Mouse (Mus musculus): ENCODE measurements around the gene Lamc2.
"Not testable (repeated sequence)": the region's sequence is repeated elsewhere in the genome, so short reads cannot be mapped to it uniquely, and the experiment has no call there.

Gene Lamc2

GRCm38 (mm10) chr1:153095328-153095727, 90.9 kb downstream of the Lamc2 start:
- no peak for DNase-seq (ENCODE audit: low spot score)

DNA sequence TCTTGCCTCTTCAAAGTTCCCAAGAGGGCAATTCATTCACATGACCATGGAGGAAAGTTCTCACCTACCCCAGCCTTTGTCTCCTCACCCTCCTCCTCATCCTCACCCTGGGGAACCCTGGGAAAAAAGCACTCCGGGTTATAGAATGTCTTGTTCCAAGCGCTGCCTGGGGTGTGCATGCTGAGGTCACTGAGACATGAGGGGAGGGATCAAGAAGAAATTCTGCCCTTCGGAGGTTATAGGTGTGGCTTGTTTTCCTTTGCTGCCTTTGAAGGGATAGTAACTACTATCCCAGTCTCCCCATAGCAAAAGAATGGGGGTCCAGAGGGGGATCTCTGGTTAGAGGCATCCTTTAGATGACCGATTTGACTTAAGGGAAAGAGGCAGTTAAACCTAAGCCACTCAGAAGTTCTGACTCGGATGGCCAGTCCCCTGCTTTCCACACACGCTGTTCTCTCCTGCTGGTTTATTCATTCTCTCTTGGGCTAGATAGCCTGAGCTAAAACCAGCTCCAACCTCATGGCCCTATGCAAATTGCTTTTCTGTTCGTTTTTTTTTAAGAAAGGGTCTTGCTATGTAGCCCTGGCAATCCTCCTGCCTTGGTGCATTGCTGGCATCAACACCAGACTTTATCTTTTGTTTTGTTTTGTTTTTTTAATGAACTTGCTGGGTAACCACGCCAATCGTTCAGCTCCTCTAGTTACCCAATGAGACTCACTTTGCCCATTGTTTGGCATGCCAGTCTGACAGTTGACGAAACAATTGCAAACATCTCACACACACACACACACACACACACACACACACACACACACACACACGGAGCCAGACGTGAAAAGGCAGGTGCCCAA, 91.8 kb downstream of the Lamc2 start:
- DNase-seq (ENCODE audit: low spot score) = no peak

DNA sequence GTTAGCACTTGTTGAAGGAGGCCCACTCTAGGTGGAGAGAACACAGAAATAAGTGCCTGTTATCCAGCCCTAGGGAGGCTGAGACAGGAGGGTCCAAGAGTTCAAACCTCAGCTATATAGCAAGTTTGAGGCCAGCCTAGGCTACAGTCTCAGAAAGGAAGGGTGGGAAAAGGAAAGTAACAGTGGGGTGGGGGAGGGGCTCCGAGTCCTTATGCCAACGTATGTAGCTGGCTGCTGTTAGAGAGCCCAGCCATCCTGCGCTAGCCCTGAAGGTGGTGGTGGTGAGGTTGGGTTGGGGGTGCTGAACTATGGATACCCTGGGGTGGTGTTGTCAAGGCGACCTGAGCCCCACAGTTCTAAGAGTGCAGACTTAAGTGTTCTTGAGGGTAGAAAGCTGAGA, 92.7 kb downstream of the Lamc2 start:
- DNase-seq (ENCODE audit: low spot score) = no peak

DNA sequence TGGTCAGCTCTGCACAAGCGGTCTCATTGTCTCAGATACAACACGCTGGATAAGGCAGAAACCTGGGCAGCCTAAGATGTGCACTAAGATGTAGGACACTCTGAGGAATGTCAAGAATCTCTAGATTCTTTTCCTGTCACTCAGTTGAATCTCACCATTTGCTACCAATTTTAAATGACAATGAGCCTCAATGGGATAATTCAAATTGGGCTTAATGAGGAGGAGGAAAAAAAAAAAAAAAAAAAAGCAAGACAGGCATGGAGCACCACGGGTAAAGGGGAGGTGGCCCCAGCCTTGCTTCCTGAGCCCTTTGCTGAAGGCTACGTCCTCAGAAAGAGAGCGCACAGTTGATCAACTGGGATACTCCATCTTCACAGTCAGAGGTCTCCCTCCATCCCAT, 93.1 kb downstream of the Lamc2 start:
- DNase-seq (ENCODE audit: low spot score) = no peak

DNA sequence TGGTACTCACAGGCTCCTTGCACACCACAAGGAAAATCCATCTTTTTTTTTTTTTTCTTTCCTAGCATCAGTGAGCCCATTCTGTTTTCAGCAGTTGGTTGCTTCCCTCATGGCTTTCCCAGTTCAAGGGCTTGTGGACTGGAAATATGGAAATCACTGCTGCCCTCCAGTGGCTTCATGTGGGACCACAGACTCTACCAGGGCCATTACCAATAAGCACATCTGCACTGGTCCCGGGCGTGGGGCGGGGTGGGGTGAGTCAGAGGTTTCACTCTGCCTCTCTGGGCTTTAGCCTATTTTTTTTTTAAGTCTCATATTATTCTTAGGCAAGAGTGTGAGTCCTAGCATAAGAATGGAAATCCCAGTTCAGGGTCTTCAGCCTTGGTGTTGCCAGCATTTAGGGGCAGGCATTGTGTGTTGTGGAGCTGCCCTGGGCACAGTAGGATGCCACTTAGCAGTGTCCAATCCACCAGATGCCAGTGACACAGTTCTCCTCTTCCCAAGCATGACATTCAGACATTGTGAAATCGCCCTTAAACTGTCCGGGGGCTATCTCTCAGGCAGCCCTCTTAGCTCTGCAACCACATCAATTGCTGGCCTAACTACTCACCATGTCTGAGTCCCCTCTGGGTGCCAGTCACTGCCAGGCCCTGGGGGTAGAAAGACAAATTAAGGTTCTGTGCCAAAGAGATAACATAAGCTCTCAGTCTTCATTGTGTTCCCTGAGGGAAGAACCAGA, 93.8 kb downstream of the Lamc2 start:
- no peak for DNase-seq (ENCODE audit: low spot score)

- no peak for DNase-seq (ENCODE audit: low spot score)
Measured at GRCm38 (mm10) chr1:153091438-153092236, 94.6 kb downstream of the Lamc2 start.

- DNase-seq (ENCODE audit: low spot score) = no peak
Measured at GRCm38 (mm10) chr1:153090807-153091206, 95.4 kb downstream of the Lamc2 start.

GRCm38 (mm10) chr1:153090081-153090480, 96.2 kb downstream of the Lamc2 start:
- DNase-seq (ENCODE audit: low spot score) = no peak

DNA sequence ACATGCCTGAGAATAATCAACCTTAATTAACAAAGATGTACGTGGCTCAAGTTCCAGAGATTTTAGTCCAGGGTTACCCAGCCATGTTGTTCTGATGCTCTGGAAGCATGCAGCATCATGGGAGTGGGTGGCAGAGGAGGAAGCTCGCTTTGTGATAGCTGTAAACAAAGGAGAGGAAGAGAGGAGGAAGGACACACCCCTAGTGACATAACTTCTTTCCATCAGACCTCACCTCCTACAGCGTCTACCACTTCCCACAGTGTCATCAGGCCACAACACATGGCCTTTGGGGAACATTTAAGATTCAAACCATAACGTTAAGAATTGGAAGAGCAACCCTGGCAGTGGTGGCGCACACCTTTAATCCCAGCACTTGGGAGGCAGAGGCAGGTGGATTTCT, 98.5 kb downstream of the Lamc2 start:
- no peak for DNase-seq (ENCODE audit: low spot score)

DNA sequence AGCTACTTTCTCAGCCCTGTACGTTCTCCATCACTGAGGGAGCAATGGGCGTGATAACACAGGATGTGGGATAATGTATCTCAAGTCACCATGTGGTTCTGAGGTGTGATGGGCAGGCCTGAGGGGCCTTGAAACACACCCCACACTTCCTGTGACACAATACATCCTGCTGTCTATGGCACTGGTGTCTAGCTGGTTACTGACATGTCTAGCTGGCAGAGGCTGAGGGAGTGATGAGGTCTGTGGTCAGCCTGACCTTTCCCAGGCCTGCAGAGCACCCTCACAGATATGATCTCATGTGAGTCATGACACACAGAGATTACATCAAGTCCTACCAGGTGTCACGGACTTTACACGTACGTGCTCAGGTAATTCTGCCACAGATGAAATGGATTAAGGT, 101.0 kb downstream of the Lamc2 start:
- DNase-seq (ENCODE audit: low spot score) = no peak

GRCm38 (mm10) chr1:153084191-153084590, 102.1 kb downstream of the Lamc2 start:
- DNase-seq (ENCODE audit: low spot score) = no peak

- not testable (repeated sequence) for DNase-seq (ENCODE audit: low spot score)
Measured at GRCm38 (mm10) chr1:153083233-153083632, 103.0 kb downstream of the Lamc2 start.

DNA sequence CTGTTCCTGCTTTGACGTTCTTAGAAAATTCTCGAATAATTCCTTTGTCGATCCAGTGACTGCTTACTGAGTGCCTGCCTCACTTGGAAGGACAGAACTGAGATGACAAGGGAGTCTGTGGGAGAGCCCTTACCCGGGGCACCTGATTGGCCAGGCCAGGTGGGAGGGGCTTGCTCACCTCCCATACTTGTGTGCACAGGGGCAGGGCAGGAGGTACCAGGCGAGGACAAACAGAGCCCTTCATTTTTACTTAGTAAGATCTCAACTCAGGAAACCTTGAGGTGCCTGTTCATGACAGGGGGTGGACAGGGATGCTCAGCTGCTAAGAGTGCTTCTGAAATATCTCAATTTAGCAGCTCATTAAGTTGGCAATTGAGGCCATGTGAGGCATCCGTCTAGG, 110.3 kb downstream of the Lamc2 start:
- no peak for DNase-seq (ENCODE audit: low spot score)

GRCm38 (mm10) chr1:153075087-153075736, 111.0 kb downstream of the Lamc2 start:
- DNase-seq (ENCODE audit: low spot score) = no peak

DNA sequence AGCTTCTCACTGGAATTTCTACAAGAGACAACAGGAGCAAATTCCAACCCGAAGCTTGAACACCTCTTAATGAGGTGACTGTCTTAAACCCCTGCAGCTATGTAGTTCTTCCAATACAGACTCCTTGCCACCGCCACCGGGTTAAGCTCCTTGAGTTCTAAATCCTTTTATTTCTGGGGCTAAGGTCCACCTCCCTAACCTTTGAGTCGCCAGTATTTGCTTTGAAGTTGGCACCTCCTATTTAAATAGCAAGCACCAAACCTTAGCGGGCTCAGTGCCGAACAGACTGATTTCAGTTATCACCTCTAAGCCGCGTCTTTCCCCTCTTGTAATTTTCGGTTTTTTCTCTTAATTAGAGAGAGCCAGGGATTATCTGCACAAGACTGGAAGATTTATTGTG, 112.8 kb downstream of the Lamc2 start:
- no peak for DNase-seq (ENCODE audit: low spot score)

Measured in spleen, adult 12 weeks (tissue).